Mouse (Mus musculus) forebrain, embryonic 16.5 days (tissue): ENCODE measurements around the gene Ndel1. TPM values are rescaled to one million over a fixed set of nuclear protein-coding genes. Genes with fewer than 3 reads are reported as not detected.

Experiments used
- ATAC-seq: fragments of 200-750 bp; cut with Nextera tagmentation; 2 replicates; pipeline ENCODE4 v1.8.0; 2017; ENCODE audit warnings: mild to moderate bottlenecking, moderate library complexity
- H3K27ac ChIP-seq: fragments of 300-500 bp; sonication (generic); 2 replicates; pipeline ENCODE4 v1.5.1; 2014; ENCODE audit warnings: low read length, control low read depth
- H3K27me3 ChIP-seq: fragments of 300-500 bp; sonication (generic); replicated peaks from 2 replicates; pipeline ENCODE4 v1.6.1; 2014; ENCODE audit warnings: low read length; ENCODE audit not compliant: control insufficient read depth, insufficient read depth
- H3K36me3 ChIP-seq: fragments of 300-500 bp; sonication (generic); 2 replicates; pipeline ENCODE4 v1.6.1; 2014; ENCODE audit not compliant: control insufficient read depth, insufficient read depth
- H3K4me1 ChIP-seq: fragments of 300-500 bp; sonication (generic); replicated peaks from 2 replicates; pipeline ENCODE4 v1.6.1; 2014; ENCODE audit warnings: low read length; ENCODE audit not compliant: control insufficient read depth, insufficient read depth
- H3K4me2 ChIP-seq: fragments of 300-500 bp; sonication (generic); 2 replicates; pipeline ENCODE4 v1.6.1; 2014; ENCODE audit warnings: mild to moderate bottlenecking, low read length, control low read depth
- H3K4me3 ChIP-seq: fragments of 300-500 bp; sonication (generic); replicated peaks from 2 replicates; pipeline ENCODE4 v1.5.1; 2014; ENCODE audit warnings: mild to moderate bottlenecking, low read length, control low read depth
- H3K9ac ChIP-seq: fragments of 300-500 bp; sonication (generic); replicated peaks from 2 replicates; pipeline ENCODE4 v1.6.1; 2014; ENCODE audit warnings: low read depth, low read length, control low read depth
- H3K9me3 ChIP-seq: fragments of 300-500 bp; sonication (generic); 2 replicates; pipeline ENCODE4 v1.6.1; 2016; ENCODE audit warnings: low read length; ENCODE audit not compliant: control insufficient read depth
- WGBS: fragments of 180-500 bp; shearing (Covaris S2); extraction: QIAGEN DNeasy Blood & Tissue Kit; methylation state at CpG from one replicate; pipeline ENCODE4 v1.1.7; 2014; 5-methylcytosine and 5-hydroxymethylcytosine counted together
- polyA plus RNA-seq: library from polyadenylated mRNA; unstranded; fragments of >200 nt; fragmentation: Nextera tagmentation; extraction: Ambion mirVana; gene quantifications from 2 replicates; pipeline ENCODE4 v1.2.1, GENCODE M21; 2015

The Ndel1 gene
- polyA plus RNA-seq, 1 experiment from 2014 or later: 100 TPM

DNA sequence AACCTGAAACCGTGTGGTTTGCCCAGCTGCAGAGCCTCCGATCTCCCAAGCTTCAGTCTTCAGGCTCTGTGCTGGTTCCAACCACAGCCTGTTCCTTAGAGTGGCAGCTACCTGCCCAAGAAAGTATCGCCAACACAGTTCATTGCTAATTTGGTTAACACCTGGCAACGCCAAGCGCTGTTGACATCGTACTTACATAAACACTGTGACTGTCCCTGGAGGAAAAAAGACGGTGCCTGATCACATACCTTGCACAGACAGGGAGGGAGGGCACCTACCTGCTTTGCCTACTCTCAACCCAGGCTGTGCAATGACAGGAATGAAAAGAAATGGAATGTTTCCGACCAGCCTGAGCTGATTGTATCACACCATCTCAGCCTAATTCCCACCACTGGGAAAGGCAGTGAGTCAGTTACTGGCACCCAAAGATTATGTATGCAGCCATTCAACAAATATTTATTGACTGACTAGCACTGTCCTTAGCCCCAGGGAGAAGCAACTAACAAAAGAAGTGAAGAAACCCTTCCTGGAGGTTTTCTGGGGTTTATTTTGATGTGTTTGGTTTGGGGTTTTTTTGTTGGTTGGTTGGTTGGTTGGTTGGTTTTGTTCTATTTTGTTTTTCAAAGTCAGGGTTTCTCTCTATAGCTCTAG is 11.6 kb downstream of the Ndel1 start:
- Histone ChIP-seq H3K4me2 (no peak overlapping the region), H3K4me1 (no peaks in the 10 kb centered on the region), H3K27ac (no peak overlapping the region), H3K27me3 (no peaks in the 10 kb centered on the region), H3K9ac (no peak overlapping the region), H3K9me3 (no peaks in the 10 kb centered on the region), H3K4me3 (no peak overlapping the region), H3K36me3 (no peaks in the 10 kb centered on the region)
- no peak for ATAC-seq
- 83% methylated on average over 8 of the region's 8 CpGs for WGBS

DNA sequence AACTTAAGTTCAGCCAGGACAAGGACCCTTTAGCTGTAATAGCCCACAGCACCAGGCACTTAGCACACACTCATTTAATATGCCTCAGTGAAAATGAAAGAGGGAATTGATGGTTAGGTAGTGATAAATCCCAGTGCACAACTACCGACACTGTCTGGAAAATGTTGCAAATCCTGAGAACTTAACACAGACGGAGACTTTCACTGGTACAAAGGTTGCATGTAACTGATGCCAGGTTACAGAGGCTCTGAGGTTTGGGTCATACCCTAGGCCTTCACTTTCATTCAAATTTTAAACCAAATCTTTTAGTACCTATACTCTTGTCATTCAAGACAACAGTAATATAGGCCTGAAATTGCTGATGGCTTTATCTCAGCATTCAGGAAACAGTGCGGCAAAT is 14.3 kb downstream of the Ndel1 start:
- H3K9ac ChIP-seq: no peak overlapping the region
- no peak overlapping the region for H3K27ac ChIP-seq
- no peak for ATAC-seq
- H3K9me3 ChIP-seq: no peaks in the 10 kb centered on the region
- H3K4me2 ChIP-seq: no peak overlapping the region
- H3K27me3 ChIP-seq: no peaks in the 10 kb centered on the region
- no peaks in the 10 kb centered on the region for H3K36me3 ChIP-seq
- H3K4me3 ChIP-seq: no peak overlapping the region
- 81% methylated on average over 3 of the region's 3 CpGs for WGBS
- H3K4me1 ChIP-seq: peaks cover 8% of the 10 kb centered on the region

DNA sequence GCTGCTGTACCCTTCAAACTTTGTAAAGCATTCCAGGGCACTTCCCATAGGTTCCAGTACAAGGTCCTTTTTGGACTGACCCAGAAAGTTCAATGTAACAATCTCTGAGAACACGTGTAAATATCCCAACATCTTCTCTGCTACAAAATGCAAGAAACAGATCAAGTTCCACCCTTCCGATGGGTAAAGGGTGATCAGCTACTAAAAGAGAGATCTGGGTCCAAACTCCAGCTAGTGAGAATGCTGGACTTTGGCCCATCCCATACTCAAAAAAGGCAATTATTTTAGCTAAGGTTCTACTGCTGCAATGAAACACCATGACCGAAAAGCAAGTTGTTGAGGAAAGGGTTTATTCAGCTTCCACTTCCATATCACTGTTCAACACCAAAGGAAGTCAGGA is 17.0 kb downstream of the Ndel1 start:
- WGBS: 89% methylated on average over 3 of the region's 3 CpGs
- ATAC-seq: no peak
- Histone ChIP-seq H3K27me3 (no peaks in the 10 kb centered on the region), H3K4me3 (no peak overlapping the region), H3K9me3 (no peaks in the 10 kb centered on the region), H3K4me2 (no peak overlapping the region), H3K36me3 (no peaks in the 10 kb centered on the region), H3K27ac (no peak overlapping the region), H3K4me1 (peaks cover 22% of the 10 kb centered on the region), H3K9ac (no peak overlapping the region)

DNA sequence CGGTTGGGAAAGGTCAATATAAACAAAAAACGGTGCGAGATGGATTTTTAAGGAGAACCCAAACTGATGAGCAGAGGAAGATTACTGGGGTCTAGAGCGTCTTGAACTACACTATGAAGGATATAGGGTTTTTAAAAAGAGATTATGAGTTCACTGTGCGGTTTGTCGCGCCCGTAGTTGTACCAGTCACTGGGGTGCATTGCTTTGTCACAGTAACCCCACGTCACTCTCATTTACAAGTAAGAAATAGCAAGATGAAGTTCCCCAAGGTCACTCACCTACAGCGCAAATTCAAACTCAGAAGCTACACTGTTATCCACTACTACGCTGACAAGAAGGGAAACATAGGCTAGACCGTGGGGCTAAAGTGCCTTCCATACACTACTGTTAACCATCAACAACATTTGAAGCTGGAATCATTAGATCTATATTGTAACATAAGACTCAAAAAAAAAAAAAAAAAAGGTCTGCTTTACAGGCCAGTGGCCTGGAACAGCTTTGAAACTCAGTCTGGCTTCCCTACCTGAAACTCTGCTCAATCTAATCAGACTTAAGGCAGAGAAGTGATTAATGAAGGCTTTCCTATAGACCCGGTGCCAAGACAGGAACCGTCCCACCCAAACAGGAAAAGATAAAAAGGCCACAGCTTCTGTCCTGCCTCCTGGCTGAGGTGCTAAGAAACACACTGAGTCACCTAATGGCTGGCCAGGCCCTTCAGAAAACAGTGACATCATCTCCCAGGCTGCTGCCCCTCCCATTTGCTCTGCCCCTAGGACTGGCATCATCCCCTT is 17.9 kb downstream of the Ndel1 start:
- H3K9me3 ChIP-seq: no peaks in the 10 kb centered on the region
- peak overlapping the region; percentile 74 for H3K4me3 ChIP-seq
- H3K27ac ChIP-seq: peak overlapping the region; percentile 72
- no peaks in the 10 kb centered on the region for H3K27me3 ChIP-seq
- no peak for ATAC-seq
- 44% methylated on average over 14 of the region's 14 CpGs for WGBS
- no peaks in the 10 kb centered on the region for H3K36me3 ChIP-seq
- H3K4me1 ChIP-seq: peaks cover 22% of the 10 kb centered on the region
- H3K4me2 ChIP-seq: peak overlapping the region; percentile 81
- peak overlapping the region; percentile 58 for H3K9ac ChIP-seq

DNA sequence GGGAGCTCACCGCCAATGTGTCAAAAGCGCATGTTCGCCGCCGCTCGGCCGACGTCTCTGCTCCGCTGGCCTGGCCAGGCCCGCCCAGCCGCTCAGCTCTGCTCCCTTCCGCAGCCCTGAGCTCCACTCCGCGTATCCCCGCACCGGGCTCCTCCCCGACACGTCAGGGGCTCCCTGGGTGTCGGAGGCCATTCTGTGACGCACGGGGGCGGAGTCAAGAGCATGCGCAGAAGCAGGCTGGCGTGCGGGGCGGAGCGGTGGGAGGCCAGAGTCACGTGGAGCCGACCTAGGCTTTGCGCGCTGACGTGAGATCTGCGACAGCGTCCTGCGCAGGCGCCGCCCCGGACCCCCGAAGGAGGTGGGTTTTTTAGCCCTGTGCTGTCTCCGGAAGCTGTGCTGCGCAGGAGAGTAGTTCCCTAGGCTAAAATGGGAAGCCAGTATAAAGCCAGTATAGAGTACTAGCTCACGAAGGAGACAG is 18.7 kb downstream of the Ndel1 start:
- no peaks in the 10 kb centered on the region for H3K27me3 ChIP-seq
- H3K9me3 ChIP-seq: no peaks in the 10 kb centered on the region
- peak overlapping the region; percentile 81 for H3K4me2 ChIP-seq
- peak overlapping the region; percentile 74 for H3K4me3 ChIP-seq
- peaks cover 22% of the 10 kb centered on the region for H3K4me1 ChIP-seq
- peak overlapping the region; percentile 83 for H3K27ac ChIP-seq
- no peaks in the 10 kb centered on the region for H3K36me3 ChIP-seq
- peak overlapping the region; percentile 82 for H3K9ac ChIP-seq
- 0% methylated on average over 42 of the region's 42 CpGs for WGBS
- ATAC-seq: peak; percentile 99

DNA sequence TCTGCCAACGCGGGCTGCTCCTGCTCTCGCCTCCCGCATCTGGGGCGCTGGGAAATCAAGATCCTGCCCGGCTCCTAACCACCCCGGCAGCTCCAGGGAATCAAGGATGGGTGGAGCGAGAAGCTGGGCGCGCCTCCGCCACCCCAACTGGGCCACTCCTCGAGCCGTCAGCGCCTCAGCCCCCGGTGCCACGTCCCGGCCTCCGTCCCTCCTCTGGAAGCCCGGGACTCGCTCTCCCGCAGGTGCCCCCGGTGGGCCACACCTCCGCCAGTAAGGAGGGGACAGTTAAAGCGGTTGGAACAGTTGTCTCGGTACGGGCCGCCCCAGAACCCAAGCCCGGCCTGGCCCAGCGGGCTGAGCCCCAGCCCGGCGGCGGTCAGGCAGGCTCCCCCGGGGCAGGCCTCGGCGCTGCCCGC is 19.2 kb downstream of the Ndel1 start:
- H3K4me1 ChIP-seq: peaks cover 22% of the 10 kb centered on the region
- H3K4me3 ChIP-seq: peak overlapping the region; percentile 74
- H3K27ac ChIP-seq: peak overlapping the region; percentile 83
- H3K4me2 ChIP-seq: peak overlapping the region; percentile 57
- peak overlapping the region; percentile 82 for H3K9ac ChIP-seq
- no peaks in the 10 kb centered on the region for H3K27me3 ChIP-seq
- no peaks in the 10 kb centered on the region for H3K9me3 ChIP-seq
- ATAC-seq: no peak; the same call in 1 of the 2 replicates
- under 1% methylated on average over 33 of the region's 36 CpGs for WGBS
- no peaks in the 10 kb centered on the region for H3K36me3 ChIP-seq

DNA sequence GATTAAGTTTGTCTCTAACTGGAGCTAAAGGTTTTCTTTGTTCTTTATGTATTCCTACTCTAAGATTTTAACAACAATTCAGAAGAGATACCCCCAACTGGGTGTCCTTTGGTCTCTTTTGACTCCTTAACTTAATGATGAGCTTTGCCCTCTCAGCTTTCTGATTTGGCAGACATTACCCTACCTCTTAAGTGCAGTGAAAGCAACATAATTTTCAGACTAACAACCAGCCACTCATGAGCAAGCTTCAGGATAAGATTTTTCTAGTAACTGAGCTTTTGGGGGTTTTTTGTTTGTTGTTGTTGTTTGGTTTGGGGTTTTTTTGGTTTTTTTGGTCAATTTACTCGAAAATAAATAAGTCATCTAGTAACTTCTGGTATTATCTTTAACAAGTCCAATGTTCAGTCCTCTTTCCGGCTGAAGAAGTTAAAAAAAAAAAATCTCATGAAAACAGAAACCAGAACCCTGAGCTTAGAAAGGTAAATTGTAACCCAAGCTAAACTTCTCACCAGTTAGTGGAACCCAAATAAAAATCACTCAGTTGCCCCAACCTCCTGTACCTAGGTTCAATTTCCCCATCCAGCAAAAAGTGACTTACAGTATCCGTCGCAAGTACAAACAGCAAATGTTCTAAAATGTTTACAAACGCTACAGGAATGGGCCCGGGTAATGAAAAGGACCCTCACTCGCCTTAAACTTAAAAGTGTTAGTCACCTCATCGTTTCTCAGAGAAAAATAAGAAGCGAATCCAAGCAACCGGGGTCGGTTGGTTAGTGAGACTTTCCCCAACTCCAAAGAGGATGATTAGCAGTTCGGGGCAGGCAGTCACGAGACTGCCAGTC is 19.8 kb downstream of the Ndel1 start:
- Histone ChIP-seq H3K9ac (peak overlapping the region; percentile 82), H3K9me3 (no peaks in the 10 kb centered on the region), H3K4me1 (peaks cover 22% of the 10 kb centered on the region), H3K27ac (peak overlapping the region; percentile 83), H3K36me3 (no peaks in the 10 kb centered on the region), H3K4me3 (peak overlapping the region; percentile 74), H3K4me2 (peak overlapping the region; percentile 57), H3K27me3 (no peaks in the 10 kb centered on the region)
- no peak for ATAC-seq
- WGBS: 4% methylated on average over 13 of the region's 13 CpGs

DNA sequence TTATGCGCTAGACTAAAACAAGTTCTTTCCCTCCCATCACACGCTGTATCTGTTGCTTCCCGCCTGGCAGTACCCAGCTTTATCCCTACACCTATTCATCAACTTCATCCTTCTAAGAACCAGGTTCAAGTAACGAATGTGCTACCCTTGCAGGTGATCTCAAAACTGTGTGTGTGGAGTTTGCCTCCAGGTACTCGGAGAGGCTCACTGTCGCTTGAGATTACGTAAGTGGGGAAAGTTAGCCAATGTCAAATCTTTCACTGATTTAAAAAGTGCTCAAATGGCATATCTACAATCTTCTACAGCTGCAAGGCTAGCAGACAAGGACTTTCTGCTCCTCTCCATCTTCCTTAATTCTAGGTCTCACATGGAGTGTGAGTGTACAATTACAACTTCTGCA is 20.8 kb downstream of the Ndel1 start:
- no peak overlapping the region for H3K4me3 ChIP-seq
- no peaks in the 10 kb centered on the region for H3K9me3 ChIP-seq
- WGBS: 88% methylated on average over 7 of the region's 7 CpGs
- H3K27me3 ChIP-seq: no peaks in the 10 kb centered on the region
- peaks cover 22% of the 10 kb centered on the region for H3K4me1 ChIP-seq
- no peak overlapping the region for H3K27ac ChIP-seq
- ATAC-seq: no peak
- no peak overlapping the region for H3K9ac ChIP-seq
- no peaks in the 10 kb centered on the region for H3K36me3 ChIP-seq
- no peak overlapping the region for H3K4me2 ChIP-seq

DNA sequence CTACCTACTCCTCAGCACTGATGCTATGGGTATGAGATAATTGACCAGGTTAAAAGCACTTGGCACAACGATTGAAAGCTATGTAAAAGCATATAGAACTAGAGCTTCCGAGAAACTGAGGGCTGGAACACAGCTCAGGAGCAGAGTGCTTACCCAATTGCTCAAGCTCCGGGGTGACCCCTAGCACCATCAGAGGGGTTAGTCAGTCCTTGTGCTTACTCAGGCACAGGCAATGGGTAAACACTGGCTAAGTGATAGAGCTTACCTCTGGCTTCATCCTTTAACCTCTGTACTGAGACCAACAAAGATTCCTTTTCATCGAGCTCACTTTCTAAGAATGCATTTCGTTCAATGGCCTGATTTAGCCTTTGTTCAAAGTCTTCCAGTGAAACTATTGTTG is 32.1 kb downstream of the Ndel1 start:
- H3K27ac ChIP-seq: no peak overlapping the region
- no peak overlapping the region for H3K4me3 ChIP-seq
- ATAC-seq: no peak
- H3K4me2 ChIP-seq: no peak overlapping the region
- no peaks in the 10 kb centered on the region for H3K9me3 ChIP-seq
- peaks cover 35% of the 10 kb centered on the region for H3K36me3 ChIP-seq
- H3K9ac ChIP-seq: no peak overlapping the region
- no peaks in the 10 kb centered on the region for H3K4me1 ChIP-seq
- no peaks in the 10 kb centered on the region for H3K27me3 ChIP-seq
- 54% methylated on average over 5 of the region's 5 CpGs for WGBS
